Mouse (Mus musculus) thymus, postnatal 14 days (tissue): ENCODE data around the gene Ric1.
A peak's percentile ranks its signal among the peaks of the same experiment; 100 is the strongest.
"Not testable (repeated sequence)": the region's sequence is repeated elsewhere in the genome, so short reads cannot be mapped to it uniquely, and the experiment has no call there.

Experiments used
- DNase-seq: peaks from one replicate; pipeline ENCODE4 v3.0.0; 2021

The Ric1 gene

GRCm38 (mm10) chr19:29534030-29534429 lies 11.9 kb downstream of the Ric1 start:
- no peak for DNase-seq

- DNase-seq: no peak
Observed at GRCm38 (mm10) chr19:29542256-29542970, 20.3 kb downstream of the Ric1 start.

DNA sequence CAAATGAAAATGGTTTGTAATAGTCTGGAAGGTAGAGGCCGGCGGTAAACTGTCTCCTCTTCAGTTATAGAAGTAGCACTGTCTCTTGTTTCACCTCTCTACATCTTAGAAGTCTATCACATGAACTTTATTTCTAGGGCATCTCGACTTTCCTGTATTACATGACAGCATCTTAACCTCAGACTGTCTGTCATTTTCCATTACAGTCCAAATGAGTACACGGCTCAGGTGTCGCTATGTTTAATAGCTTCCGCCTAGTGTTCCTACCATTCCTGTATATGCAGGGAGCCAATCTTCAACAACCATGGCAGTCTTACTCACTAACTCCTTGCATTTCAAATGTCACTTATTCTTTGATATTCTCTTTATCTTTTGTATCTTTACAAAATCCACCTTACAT lies 21.9 kb downstream of the Ric1 start:
- no peak for DNase-seq

- no peak for DNase-seq
Observed at GRCm38 (mm10) chr19:29550618-29551017, 28.5 kb downstream of the Ric1 start.

- no peak for DNase-seq
Observed at GRCm38 (mm10) chr19:29551128-29551527, 29.0 kb downstream of the Ric1 start.

DNA sequence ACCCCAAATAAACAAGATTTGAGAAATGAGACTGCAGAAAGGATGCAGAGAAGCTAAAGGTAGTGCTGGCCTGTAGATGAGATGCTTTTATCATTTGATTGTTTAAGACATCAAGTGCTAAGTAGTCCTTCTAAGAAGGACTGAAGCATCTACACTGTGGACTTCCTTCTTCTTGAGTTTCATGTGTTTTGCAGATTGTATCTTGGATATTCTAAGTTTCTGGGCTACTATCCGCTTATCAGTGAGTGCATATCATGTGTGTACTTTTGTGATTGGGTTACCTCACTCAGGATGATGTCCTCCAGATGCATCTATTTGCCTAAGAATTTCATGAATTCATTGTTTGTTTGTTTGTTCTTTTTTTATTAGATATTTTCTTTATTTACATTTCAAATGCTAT lies 29.9 kb downstream of the Ric1 start:
- DNase-seq: not testable (repeated sequence)

GRCm38 (mm10) chr19:29557171-29557845 lies 35.2 kb downstream of the Ric1 start:
- not testable (repeated sequence) for DNase-seq

GRCm38 (mm10) chr19:29562166-29562565 lies 40.1 kb downstream of the Ric1 start:
- no peak for DNase-seq

GRCm38 (mm10) chr19:29562603-29563002 lies 40.5 kb downstream of the Ric1 start:
- DNase-seq: no peak

DNA sequence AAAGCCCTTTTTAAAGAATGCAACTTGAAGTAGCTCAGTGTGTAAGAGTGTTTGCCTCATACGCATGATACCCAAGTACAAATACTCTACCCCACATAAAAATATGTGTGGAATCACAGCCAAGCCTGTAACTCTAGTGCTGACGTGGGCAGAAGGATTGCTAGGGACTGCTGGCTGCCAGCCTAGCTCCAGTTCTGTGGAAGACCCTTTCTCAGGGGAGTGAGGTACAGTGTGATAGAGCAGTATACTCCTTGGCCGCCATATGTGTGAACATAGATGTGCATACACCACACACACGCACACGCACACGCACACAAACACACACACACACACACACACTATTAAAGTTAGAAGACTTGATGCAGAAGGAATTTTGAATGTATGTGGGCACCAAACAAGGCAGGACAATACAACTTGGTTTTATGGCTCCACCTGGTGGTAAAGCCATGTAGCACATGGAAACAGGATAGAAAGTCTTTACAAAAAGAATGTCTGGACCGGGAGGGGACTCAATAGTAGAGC lies 41.2 kb downstream of the Ric1 start:
- DNase-seq: peak; percentile 59

- DNase-seq: no peak
Observed at GRCm38 (mm10) chr19:29566512-29566911, 44.4 kb downstream of the Ric1 start.

DNA sequence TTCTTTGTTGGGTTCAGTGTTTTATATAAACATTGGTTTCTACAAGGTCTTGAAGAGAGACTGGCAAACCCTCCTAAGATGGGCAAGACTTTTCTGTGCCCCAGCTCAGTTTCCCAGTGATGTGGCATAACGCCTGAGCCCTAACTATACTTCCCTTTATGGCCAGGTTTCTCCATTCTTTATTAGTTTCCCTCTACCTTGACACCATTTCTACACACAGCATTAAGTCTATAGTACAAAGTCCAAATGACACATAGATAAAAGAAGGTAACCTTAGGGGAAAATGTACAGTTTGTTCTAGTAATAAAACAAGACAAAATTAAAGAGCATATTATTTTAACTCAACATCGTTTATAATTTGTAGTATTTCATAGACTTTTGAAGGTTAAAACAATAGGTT lies 60.4 kb downstream of the Ric1 start:
- no peak for DNase-seq

- no peak for DNase-seq
Observed at GRCm38 (mm10) chr19:29583734-29584133, 61.7 kb downstream of the Ric1 start.

DNA sequence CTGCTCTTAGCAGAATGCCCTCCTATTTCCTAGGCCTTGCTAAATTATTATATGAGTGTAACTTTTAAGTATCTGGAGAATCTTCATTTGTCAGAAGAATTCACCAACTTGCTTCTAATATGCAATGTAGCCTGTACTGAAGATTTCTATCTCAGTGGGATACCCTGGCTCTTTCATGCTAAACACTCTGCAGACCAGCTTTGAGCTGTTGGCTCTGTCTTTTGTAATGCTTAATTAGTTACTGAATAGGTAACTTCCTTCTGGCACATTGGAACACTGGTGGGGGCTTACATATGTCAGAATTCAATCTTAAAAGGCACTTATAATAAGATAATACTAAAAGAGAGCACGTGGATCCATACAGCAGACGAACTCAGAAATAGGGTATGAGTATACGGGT lies 71.7 kb downstream of the Ric1 start:
- not testable (repeated sequence) for DNase-seq

GRCm38 (mm10) chr19:29596276-29596675 lies 74.2 kb downstream of the Ric1 start:
- no peak for DNase-seq

DNA sequence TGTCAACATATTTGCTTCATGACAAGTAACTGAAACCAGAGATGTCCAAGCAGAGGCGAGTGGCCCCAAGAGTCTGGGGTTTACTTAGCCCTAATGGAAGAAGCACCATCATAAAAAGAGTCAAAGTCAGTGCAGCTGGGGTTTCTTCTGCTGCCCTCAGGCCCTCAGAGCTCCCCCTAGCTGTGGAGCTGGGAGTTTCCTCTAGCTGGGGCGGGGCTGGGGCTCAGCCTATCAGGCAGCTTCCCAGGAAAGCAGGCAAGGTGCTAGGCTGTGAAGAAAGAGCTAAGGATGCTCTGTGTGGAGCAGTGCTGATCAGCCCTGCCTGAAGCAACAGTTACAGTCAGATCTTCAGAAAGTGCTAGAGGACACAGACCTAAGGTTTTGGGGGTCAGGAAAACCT lies 74.9 kb downstream of the Ric1 start:
- peak; percentile 56 for DNase-seq

DNA sequence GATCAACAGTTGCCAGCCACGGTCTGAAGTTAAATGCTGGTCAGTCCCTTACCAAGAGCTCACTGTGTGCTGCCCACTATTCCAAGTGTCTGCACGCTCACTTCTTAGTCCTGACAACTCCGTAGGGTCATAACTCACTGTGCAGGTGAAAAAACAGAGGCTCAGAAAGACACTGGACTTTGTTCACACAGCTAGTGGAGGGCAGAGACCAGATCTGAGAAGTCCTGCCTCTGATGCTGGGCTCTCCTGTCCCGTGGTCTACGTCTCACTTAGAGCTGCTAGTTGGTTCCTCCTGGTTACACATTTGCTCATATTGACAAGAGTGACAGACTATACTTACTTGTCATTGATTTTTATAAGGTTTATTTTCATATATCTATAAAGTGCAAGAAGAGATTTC lies 76.9 kb downstream of the Ric1 start:
- no peak for DNase-seq

- DNase-seq: no peak
Observed at GRCm38 (mm10) chr19:29603548-29604353, 81.7 kb downstream of the Ric1 start.

DNA sequence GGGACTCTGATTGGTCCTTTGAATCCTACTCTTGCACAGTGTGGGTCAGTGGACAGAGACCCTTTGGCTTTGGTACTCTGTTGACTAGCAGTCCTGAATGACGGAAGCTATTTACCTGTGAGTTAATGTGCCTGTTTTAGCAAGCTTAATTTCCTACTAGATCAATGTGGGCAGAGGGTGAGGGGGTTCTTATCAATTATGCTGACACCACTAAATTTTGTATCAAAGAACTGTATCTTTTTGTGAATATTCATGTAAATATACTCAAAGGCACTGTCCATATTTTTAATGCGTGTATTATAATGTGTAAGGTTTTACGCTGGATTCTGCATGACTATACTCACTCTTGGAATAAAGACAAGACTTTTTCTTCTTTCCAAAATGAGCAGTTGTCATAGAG lies 82.6 kb downstream of the Ric1 start:
- no peak for DNase-seq

DNA sequence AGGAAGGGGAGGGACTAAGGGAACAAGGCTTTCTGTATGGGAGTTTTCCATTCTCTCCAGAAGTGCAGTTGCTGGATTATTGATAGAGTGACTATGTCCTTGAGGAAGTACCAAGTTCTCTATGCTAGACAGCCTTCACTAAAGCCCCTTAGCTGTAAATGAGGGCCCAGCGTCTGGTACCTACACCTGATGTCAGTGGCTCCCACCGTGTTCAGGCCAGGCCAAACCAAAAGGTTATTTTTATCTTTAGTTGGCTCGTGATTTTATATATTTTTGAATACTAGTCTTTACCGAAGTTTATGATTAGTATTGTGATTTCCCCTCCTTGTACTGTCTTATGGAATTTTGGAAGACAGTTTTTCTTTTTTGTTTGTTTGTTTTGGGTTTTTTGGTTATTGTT lies 85.4 kb downstream of the Ric1 start:
- DNase-seq: no peak

- DNase-seq: no peak
Observed at GRCm38 (mm10) chr19:29608212-29608611, 86.1 kb downstream of the Ric1 start.

DNA sequence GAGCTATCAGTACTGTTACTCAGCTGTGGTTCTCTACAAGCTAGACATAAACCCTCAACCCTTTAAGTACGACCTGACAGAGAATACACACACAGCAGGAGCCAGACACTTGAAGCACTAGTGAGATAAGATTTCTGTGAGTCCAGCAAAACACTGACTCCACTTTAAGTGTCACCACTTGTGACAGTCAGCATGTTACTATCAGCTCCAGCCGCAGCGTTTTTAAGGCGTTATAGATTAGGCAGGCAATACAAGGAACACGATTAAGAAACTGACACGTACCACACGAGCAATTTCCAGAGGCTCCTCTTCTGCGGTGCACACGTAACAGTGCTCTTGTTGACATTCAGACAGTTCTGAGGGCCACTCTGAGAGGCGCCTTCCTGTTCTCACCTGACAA lies 88.8 kb downstream of the Ric1 start:
- DNase-seq: no peak

- no peak for DNase-seq
Observed at GRCm38 (mm10) chr19:29612102-29612501, 90.0 kb downstream of the Ric1 start.

- DNase-seq: peak; percentile 43
Observed at GRCm38 (mm10) chr19:29641055-29641454, 119.0 kb downstream of the Ric1 start.
